Mouse (Mus musculus): ENCODE results near the gene P2ry14.
"Not testable (repeated sequence)": the region's sequence is repeated elsewhere in the genome, so short reads cannot be mapped to it uniquely, and the experiment has no call there.

P2ry14 gene

GRCm38 (mm10) chr3:59141507-59142305, 11.7 kb downstream of the P2ry14 start:
- DNase-seq: no peak

GRCm38 (mm10) chr3:59140941-59141340, 12.5 kb downstream of the P2ry14 start:
- not testable (repeated sequence) for DNase-seq

- DNase-seq: no peak
These were observed 13.3 kb downstream of the P2ry14 start for GRCm38 (mm10) chr3:59140115-59140514.

GRCm38 (mm10) chr3:59139651-59140051, 13.8 kb downstream of the P2ry14 start:
- DNase-seq: no peak

DNA sequence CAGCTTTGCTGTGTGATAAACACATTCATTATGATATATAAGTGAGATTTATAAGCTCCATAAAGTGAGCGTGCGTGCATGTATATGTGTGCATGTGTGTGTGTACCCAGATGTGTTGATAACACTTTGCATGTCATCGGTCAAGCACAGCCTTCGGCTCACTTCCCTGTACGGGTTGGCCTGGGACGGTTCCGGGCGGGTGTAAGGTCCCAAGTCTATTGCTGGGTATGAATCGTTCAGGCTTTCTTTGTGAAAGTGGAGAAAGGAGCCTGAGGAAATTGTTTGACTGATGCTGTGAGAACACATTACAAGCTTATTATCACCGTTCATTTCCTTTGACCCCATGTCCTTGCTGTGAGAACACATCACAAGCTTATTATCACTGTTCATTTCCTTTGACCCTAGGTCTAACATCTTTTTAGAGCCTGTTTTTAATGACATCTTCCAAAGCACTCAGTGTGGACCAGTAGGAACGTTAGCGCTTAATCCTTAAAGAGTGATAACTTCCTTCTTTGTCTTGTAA, 14.4 kb downstream of the P2ry14 start:
- no peak for DNase-seq

DNA sequence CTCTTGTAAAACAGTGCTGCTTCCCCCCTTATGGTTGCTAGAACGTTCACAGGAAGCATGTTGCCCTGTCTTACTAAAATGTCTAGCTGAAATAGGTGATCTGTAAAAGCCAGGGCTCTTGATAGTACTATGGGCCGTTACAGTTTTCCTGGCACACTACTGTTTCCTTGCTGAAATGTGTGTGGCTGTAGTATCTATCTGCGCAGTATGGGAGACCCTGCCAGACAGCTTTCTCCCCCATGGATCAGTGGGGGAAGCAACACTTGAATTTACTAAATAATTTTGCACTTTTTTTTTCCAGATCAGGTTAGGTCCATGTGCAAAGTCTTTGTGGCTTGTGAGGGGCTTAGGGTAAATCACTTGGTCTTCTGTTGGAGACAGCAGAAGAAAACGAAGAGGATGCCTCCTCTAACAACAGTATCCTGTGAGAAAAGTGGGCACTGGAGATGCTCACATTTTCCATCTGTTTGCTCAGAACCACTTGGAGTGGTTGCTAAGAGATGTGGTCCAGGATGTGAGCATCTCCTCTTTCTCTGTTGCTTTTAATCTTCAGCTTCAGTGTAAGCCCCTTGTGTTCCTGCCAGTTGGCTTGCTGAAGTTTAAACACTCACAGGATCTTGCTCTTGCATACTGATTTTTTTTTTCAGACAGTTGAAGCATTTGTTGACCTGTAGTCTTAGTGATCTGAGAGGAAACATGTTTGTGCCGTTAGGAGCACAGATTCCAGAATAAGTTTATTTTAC, 17.3 kb downstream of the P2ry14 start:
- DNase-seq: peak; percentile 23

- no peak for DNase-seq
These were observed 20.2 kb downstream of the P2ry14 start for GRCm38 (mm10) chr3:59133189-59133588.

DNA sequence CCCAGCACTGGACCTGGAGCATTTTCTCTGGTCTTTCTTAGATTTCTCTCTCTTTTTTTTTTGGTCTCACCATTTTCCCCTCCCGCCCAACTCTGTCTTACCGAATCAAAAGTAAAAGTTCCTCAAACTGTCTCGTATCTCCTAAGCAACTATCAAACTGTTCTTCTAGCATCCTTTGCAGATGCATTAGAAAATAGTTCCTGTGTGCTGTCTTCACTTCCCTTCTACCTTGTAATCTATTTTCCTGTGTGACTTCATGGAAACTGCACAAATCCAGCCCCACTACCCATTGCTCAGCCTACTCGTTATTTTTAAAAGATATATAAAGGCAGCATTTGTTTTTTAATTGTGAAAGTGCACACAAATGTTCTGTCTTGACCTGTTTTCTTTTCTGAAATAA, 21.5 kb downstream of the P2ry14 start:
- no peak for DNase-seq

GRCm38 (mm10) chr3:59131081-59131480, 22.3 kb downstream of the P2ry14 start:
- no peak for DNase-seq

- peak; percentile 14 for DNase-seq
These were observed 23.0 kb downstream of the P2ry14 start for GRCm38 (mm10) chr3:59130431-59130830.

- DNase-seq: no peak
These were observed 23.9 kb downstream of the P2ry14 start for GRCm38 (mm10) chr3:59129547-59129946.

DNA sequence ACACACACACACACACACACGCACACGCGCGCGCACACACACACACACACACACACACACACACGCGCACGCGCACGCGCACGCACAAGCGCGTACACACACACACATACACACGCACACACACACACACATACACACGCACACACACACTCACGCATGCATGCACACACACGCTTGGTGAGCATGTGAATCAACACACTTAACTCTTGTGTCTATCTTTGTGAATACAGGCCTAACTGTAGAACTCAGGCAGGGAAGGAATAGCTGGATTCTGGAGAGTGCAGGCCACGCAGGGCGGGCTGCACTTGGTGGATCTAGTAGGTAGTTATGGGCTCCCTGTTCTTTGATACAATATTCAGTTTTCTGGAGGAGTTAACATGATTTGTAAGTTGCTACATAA, 24.7 kb downstream of the P2ry14 start:
- DNase-seq: no peak

- no peak for DNase-seq
These were observed 27.4 kb downstream of the P2ry14 start for GRCm38 (mm10) chr3:59125783-59126555.

DNA sequence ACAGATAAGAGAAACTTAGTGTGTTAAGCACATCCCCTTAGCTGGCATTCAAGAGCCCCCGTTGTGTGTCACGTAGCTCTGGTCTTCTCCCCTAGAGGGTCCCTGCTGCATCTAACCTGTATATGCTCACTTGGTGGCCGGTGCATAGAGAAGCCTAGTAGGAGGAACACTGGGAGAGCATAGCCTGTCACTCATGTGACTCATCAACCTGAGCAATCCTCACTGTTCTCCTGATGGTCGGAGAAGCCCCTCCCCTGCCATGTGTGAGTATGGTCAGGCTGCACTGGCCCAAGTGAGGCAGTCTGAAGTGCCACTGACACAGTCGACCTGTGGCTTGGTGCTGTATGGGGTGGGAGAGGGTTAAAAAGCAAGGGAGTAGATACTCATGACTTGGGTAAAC, 28.4 kb downstream of the P2ry14 start:
- no peak for DNase-seq

DNA sequence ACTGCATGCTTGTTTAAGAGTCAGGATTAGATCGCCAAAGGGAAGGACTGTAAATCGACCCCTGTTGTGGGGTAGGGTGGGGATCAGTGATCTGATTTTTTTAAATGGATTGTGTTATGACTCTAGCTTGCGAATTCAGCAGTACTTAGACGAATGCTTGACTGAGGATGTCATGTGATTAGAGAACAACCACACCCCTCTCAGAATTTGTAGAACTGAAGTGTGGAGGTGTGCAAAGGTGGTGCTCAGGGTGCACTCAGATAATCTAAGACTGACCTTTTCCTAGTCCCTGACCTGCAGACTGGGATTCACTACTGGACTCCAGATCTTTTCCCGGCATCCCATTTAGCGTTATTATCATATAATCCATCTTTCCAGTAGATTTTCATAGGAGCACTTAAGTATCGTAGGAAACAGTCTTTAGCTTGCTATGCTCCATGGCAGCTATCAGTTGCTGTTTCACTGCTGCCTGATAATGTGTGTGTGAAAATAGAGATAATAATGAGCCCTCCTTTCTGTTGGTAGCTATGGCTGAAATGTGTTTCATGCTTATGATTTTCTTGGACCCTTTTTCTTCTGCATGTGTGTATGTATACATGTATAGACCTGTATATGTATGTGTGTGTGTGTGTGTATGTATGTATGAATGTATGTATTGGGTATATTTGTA, 31.5 kb downstream of the P2ry14 start:
- DNase-seq: no peak

DNA sequence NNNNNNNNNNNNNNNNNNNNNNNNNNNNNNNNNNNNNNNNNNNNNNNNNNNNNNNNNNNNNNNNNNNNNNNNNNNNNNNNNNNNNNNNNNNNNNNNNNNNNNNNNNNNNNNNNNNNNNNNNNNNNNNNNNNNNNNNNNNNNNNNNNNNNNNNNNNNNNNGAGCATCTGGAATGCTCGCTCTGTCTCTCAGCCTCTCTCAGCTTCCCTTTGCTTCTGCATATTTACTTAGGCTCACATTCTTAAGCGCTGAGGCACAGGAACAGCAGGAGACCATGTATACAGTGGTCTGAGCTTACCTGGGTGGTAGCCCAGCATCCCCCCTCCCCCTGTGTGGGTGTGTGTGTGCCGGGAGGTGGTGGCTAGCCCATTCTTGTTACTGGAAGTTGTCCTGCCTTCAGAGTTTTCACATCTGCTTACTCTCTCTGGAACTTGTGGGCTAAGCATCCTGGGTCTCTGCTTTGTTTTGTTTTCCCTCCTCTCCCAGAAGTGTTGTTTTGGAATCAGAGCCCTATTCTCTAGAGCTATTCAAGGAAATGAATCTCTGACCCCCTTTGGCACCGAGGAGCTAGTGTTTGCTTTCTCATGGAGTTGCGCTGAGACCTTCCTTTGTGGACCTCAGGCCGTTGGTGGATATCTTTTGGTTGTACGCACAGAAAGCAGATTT, 32.2 kb downstream of the P2ry14 start:
- DNase-seq: no peak

DNA sequence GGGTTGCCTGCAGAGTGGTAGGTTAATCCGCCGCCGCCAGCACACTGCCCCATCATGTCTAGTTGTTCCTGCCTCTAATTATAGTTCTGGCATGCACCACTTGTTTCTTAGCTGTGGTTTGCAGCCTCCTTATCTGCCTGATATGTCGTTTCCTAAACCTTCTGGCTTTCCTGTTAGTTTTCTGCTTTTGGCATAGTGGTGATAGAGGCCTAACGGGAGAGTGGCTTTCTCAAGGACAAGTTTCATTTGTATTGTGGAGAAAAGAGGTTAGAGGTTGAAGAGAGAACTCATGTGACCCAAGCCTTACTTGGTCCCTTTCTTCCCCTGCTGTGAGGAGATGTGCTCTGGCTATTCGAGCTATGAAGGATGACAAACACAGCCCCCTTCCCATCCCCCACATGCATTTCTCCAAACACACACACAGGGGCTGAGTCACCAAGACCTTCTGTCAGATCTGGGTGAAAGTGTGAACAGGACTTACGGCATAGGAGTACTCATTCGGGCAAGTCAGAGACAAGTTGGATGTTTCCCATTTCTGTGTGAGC, 39.4 kb downstream of the P2ry14 start:
- no peak for DNase-seq

- not testable (repeated sequence) for DNase-seq
These were observed 40.1 kb downstream of the P2ry14 start for GRCm38 (mm10) chr3:59113291-59113690.

- no peak for DNase-seq
These were observed 41.5 kb downstream of the P2ry14 start for GRCm38 (mm10) chr3:59111944-59112343.

DNA sequence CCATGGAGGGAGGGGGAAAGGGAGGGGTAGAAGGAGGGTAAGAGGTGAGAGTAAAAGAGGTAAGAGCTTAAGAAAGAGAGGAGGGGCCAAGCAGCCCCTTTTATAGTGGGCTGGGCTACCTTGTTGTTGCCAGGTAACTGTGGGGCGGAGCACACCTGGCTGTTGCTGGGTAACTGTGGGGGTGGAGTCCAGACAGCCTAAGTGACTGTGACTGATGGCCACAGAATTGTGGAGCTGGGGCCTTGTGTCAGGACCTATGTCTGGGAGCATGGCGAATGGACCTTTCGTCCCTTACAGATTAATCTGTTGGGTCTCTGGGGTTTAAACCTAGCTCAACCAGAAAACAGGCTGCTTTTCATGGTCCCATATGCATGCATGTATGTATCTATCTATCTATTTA, 43.6 kb downstream of the P2ry14 start:
- DNase-seq: not testable (repeated sequence)

DNA sequence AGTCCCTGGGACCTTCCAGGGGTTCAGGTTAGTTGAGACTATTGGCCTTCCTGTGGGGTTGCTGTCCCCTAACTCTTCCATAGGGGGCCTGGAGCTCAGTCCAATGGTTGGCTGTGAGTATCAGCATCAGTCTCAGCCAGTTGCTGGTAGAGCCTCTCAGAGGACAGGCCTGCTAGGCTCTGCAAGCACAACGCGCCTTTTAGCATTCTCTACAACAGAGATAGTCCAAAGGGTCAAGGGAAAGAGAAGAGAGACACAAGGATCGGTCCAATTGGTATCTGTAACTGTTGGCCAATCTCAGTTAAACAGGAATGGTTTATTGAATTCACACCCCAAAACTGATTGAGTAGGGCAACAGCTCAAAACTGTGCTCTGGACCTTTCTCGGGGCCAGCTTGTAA, 46.0 kb downstream of the P2ry14 start:
- no peak for DNase-seq

GRCm38 (mm10) chr3:59104462-59104861, 49.0 kb downstream of the P2ry14 start:
- DNase-seq: no peak
